Mouse (Mus musculus) liver, adult (tissue): ENCODE data around the gene Tprkb.

Experiments used
- GATA4 ChIP-seq: IDR thresholded peaks from 2 replicates; pipeline ENCODE4 v1.6.1; 2014; ENCODE audit warnings: mild to moderate bottlenecking, low read length; ENCODE audit not compliant: insufficient replicate concordance

Tprkb gene

GRCm38 (mm10) chr6:85969889-85970288 is 58.2 kb downstream of the Tprkb start:
- TF ChIP-seq GATA4, result no peak

- no peak for TF ChIP-seq GATA4
Measured at GRCm38 (mm10) chr6:85972699-85973098, 61.0 kb downstream of the Tprkb start.

GRCm38 (mm10) chr6:85973336-85973735 is 61.7 kb downstream of the Tprkb start:
- no peak for TF ChIP-seq GATA4

- TF ChIP-seq GATA4, result no peak
Measured at GRCm38 (mm10) chr6:85974941-85975617, 63.4 kb downstream of the Tprkb start.

GRCm38 (mm10) chr6:85975761-85976160 is 64.1 kb downstream of the Tprkb start:
- no peak for TF ChIP-seq GATA4

- no peak for TF ChIP-seq GATA4
Measured at GRCm38 (mm10) chr6:85976242-85976641, 64.6 kb downstream of the Tprkb start.
